Mouse (Mus musculus): Measurements from ENCODE around the gene Pxylp1. TPM values are rescaled to one million over a fixed set of nuclear protein-coding genes. Genes with fewer than 3 reads are reported as not detected.

Pxylp1 gene
- polyA plus RNA-seq, 1 experiment from 2014 or later = 25.6 TPM

- Histone ChIP-seq H3K9me3 (no peaks in the 10 kb centered on the region), H3K4me3 (no peak overlapping the region), H3K4me1 (no peaks in the 10 kb centered on the region), H3K4me2 (replicated peaks) (no peak overlapping the region), H3K9ac (no peak overlapping the region), H3K27ac (no peak overlapping the region), H3K27me3 (no peaks in the 10 kb centered on the region), H3K36me3 (no peaks in the 10 kb centered on the region)
- WGBS = 80% methylated on average over 3 of the region's 3 CpGs
- no peak for ATAC-seq (ENCODE audit: insufficient number of reproducible peaks, insufficient read depth, low FRiP score, low TSS enrichment)
Observed at GRCm38 (mm10) chr9:96914005-96914404, 21.5 kb upstream of the Pxylp1 start.

GRCm38 (mm10) chr9:96909503-96909902 is 17.0 kb upstream of the Pxylp1 start:
- Histone ChIP-seq H3K27ac (no peak overlapping the region), H3K4me3 (no peak overlapping the region), H3K9me3 (no peaks in the 10 kb centered on the region), H3K4me1 (no peaks in the 10 kb centered on the region), H3K9ac (no peak overlapping the region), H3K27me3 (no peaks in the 10 kb centered on the region), H3K4me2 (replicated peaks) (no peak overlapping the region), H3K36me3 (no peaks in the 10 kb centered on the region)
- ATAC-seq (ENCODE audit: insufficient number of reproducible peaks, insufficient read depth, low FRiP score, low TSS enrichment) = no peak
- 91% methylated on average over 1 of the region's 1 CpGs for WGBS

GRCm38 (mm10) chr9:96908737-96909136 is 16.3 kb upstream of the Pxylp1 start:
- Histone ChIP-seq H3K27me3 (no peaks in the 10 kb centered on the region), H3K27ac (no peak overlapping the region), H3K9me3 (no peaks in the 10 kb centered on the region), H3K9ac (no peak overlapping the region), H3K4me1 (no peaks in the 10 kb centered on the region), H3K36me3 (no peaks in the 10 kb centered on the region), H3K4me2 (replicated peaks) (no peak overlapping the region), H3K4me3 (no peak overlapping the region)
- no peak for ATAC-seq (ENCODE audit: insufficient number of reproducible peaks, insufficient read depth, low FRiP score, low TSS enrichment)
- WGBS = 77% methylated on average over 2 of the region's 2 CpGs

- Histone ChIP-seq H3K27me3 (no peaks in the 10 kb centered on the region), H3K27ac (no peak overlapping the region), H3K4me3 (no peak overlapping the region), H3K9ac (no peak overlapping the region), H3K9me3 (no peaks in the 10 kb centered on the region), H3K4me1 (no peaks in the 10 kb centered on the region), H3K4me2 (replicated peaks) (no peak overlapping the region), H3K36me3 (no peaks in the 10 kb centered on the region)
- no peak for ATAC-seq (ENCODE audit: insufficient number of reproducible peaks, insufficient read depth, low FRiP score, low TSS enrichment)
- 88% methylated on average over 7 of the region's 7 CpGs for WGBS
Observed at GRCm38 (mm10) chr9:96904360-96905355, 12.2 kb upstream of the Pxylp1 start.

- H3K36me3 ChIP-seq = no peaks in the 10 kb centered on the region
- 82% methylated on average over 5 of the region's 5 CpGs for WGBS
Observed at GRCm38 (mm10) chr9:96899717-96900116, 7.2 kb upstream of the Pxylp1 start.

GRCm38 (mm10) chr9:96899004-96899403 is 6.5 kb upstream of the Pxylp1 start:
- H3K36me3 ChIP-seq = no peaks in the 10 kb centered on the region
- ATAC-seq (ENCODE audit: insufficient number of reproducible peaks, insufficient read depth, low FRiP score, low TSS enrichment) = no peak

More at GRCm38 (mm10) chr9:96899717-96900116, 7.2 kb upstream of the Pxylp1 start:
- H3K4me1 ChIP-seq = no peaks in the 10 kb centered on the region
- H3K27me3 ChIP-seq = no peaks in the 10 kb centered on the region
- no peak overlapping the region for H3K4me2 ChIP-seq (replicated peaks)
- no peaks in the 10 kb centered on the region for H3K9me3 ChIP-seq
- H3K9ac ChIP-seq = no peak overlapping the region
- no peak overlapping the region for H3K4me3 ChIP-seq
- ATAC-seq (ENCODE audit: insufficient number of reproducible peaks, insufficient read depth, low FRiP score, low TSS enrichment) = no peak
- no peak overlapping the region for H3K27ac ChIP-seq

GRCm38 (mm10) chr9:96896690-96897089 is 4.2 kb upstream of the Pxylp1 start:
- no peak overlapping the region for H3K9ac ChIP-seq
- no peaks in the 10 kb centered on the region for H3K9me3 ChIP-seq
- H3K27me3 ChIP-seq = no peaks in the 10 kb centered on the region
- 83% methylated on average over 1 of the region's 1 CpGs for WGBS
- H3K4me1 ChIP-seq = peaks cover 3% of the 10 kb centered on the region; the same call in 1 of the 2 replicates
- no peak overlapping the region for H3K4me2 ChIP-seq (replicated peaks)
- no peak overlapping the region for H3K27ac ChIP-seq
- ATAC-seq (ENCODE audit: insufficient number of reproducible peaks, insufficient read depth, low FRiP score, low TSS enrichment) = no peak
- no peak overlapping the region for H3K4me3 ChIP-seq
- no peaks in the 10 kb centered on the region for H3K36me3 ChIP-seq

More at GRCm38 (mm10) chr9:96899004-96899403, 6.5 kb upstream of the Pxylp1 start:
- no peaks in the 10 kb centered on the region for H3K4me1 ChIP-seq
- no peaks in the 10 kb centered on the region for H3K9me3 ChIP-seq
- no peak overlapping the region for H3K27ac ChIP-seq
- H3K9ac ChIP-seq = no peak overlapping the region
- no peak overlapping the region for H3K4me2 ChIP-seq (replicated peaks)
- H3K27me3 ChIP-seq = no peaks in the 10 kb centered on the region
- H3K4me3 ChIP-seq = no peak overlapping the region

- Histone ChIP-seq H3K27ac (no peak overlapping the region), H3K9me3 (no peaks in the 10 kb centered on the region), H3K27me3 (peaks cover 9% of the 10 kb centered on the region), H3K4me2 (replicated peaks) (no peak overlapping the region), H3K4me3 (no peak overlapping the region), H3K9ac (no peak overlapping the region), H3K36me3 (no peaks in the 10 kb centered on the region), H3K4me1 (peaks cover 9% of the 10 kb centered on the region; the same call in 1 of the 2 replicates)
- ATAC-seq (ENCODE audit: insufficient number of reproducible peaks, insufficient read depth, low FRiP score, low TSS enrichment) = no peak
- WGBS = 72% methylated on average over 5 of the region's 5 CpGs
Observed at GRCm38 (mm10) chr9:96893582-96893981, 1.1 kb upstream of the Pxylp1 start.

GRCm38 (mm10) chr9:96891341-96892330 is 833 bp downstream of the Pxylp1 start:
- H3K9ac ChIP-seq = no peak overlapping the region
- H3K4me3 ChIP-seq = no peak overlapping the region
- no peak overlapping the region for H3K27ac ChIP-seq
- H3K27me3 ChIP-seq = peaks cover 9% of the 10 kb centered on the region
- ATAC-seq (ENCODE audit: insufficient number of reproducible peaks, insufficient read depth, low FRiP score, low TSS enrichment) = no peak
- H3K4me2 ChIP-seq (replicated peaks) = no peak overlapping the region
- 72% methylated on average over 12 of the region's 12 CpGs for WGBS
- no peaks in the 10 kb centered on the region for H3K9me3 ChIP-seq
- no peaks in the 10 kb centered on the region for H3K36me3 ChIP-seq
- peaks cover 17% of the 10 kb centered on the region; the same call in 1 of the 2 replicates for H3K4me1 ChIP-seq

GRCm38 (mm10) chr9:96890756-96891155 is 1.7 kb downstream of the Pxylp1 start:
- Histone ChIP-seq H3K4me2 (replicated peaks) (no peak overlapping the region), H3K4me1 (peaks cover 17% of the 10 kb centered on the region; the same call in 1 of the 2 replicates), H3K27me3 (peaks cover 9% of the 10 kb centered on the region), H3K36me3 (no peaks in the 10 kb centered on the region), H3K9ac (no peak overlapping the region), H3K9me3 (no peaks in the 10 kb centered on the region), H3K27ac (no peak overlapping the region), H3K4me3 (no peak overlapping the region)
- no peak for ATAC-seq (ENCODE audit: insufficient number of reproducible peaks, insufficient read depth, low FRiP score, low TSS enrichment)
- WGBS = 86% methylated on average over 6 of the region's 6 CpGs

- H3K36me3 ChIP-seq = no peaks in the 10 kb centered on the region
- H3K4me2 ChIP-seq (replicated peaks) = no peak overlapping the region; the same call in 1 of the 2 replicates
- peaks cover 17% of the 10 kb centered on the region; the same call in 1 of the 2 replicates for H3K4me1 ChIP-seq
- no peak overlapping the region for H3K4me3 ChIP-seq
- H3K9ac ChIP-seq = peak overlapping the region; percentile 74; the same call in 1 of the 2 replicates
- no peak for ATAC-seq (ENCODE audit: insufficient number of reproducible peaks, insufficient read depth, low FRiP score, low TSS enrichment)
- no peaks in the 10 kb centered on the region for H3K9me3 ChIP-seq
- H3K27me3 ChIP-seq = peaks cover 9% of the 10 kb centered on the region
- H3K27ac ChIP-seq = no peak overlapping the region
- WGBS = 78% methylated on average over 6 of the region's 6 CpGs
Observed at GRCm38 (mm10) chr9:96890266-96890665, 2.2 kb downstream of the Pxylp1 start.

All from embryonic facial prominence, embryonic 12.5 days (tissue).